Mouse (Mus musculus): ENCODE data around the gene Glcci1. TPM values are rescaled to one million over a fixed set of nuclear protein-coding genes. Genes with fewer than 3 reads are reported as not detected.

The Glcci1 gene
- 10.9 and 11.6 TPM in 2 replicates for polyA plus RNA-seq (2014; fragmentation: Nextera tagmentation; extraction: Ambion mirVana)

DNA sequence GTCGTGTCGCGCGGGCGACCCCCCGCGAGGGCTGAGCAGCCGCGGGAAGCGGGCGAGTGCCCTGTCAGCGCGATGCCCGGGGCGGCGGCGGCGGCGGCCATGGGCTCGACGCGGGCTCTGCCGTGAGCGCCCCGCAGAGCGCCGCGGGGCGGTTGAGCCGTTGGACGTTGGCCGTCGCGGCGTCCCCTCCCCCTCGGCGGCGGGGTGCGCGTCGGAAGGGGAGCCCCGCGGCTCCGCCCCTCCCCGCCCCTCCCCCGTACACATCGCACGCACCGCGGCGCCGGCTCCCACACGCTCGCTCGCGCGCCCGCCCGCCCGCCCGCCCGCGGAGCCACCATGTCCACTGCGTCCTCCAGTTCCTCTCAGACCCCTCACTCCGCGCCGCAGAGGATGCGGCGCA lies at the start of gene Glcci1:
TSS of gene Glcci1 (plus strand) at position 50 of the 400 bp plus-strand sequence.
- peak within 1 kb of the TSS; percentile 56 for H3K4me2 ChIP-seq (replicated peaks; ENCODE audit: low read depth, low read length)
- peak within 1 kb of the TSS; percentile 95 for H3K9ac ChIP-seq (replicated peaks; ENCODE audit: low read depth, low read length)
- no peaks in the 10 kb centered on the region for H3K9me3 ChIP-seq (ENCODE audit: control insufficient read depth, low read depth, low read length)
- H3K27me3 ChIP-seq (ENCODE audit: control insufficient read depth, insufficient read depth, low read length), result no peaks in the 10 kb centered on the region
- H3K4me3 ChIP-seq (ENCODE audit: low read depth, low read length), result peak within 1 kb of the TSS; percentile 86
- peaks cover 13% of the 10 kb centered on the region; the same call in 1 of the 2 replicates for H3K4me1 ChIP-seq (ENCODE audit: control insufficient read depth, insufficient read depth, low read length)
- H3K36me3 ChIP-seq (ENCODE audit: control insufficient read depth, insufficient read depth, low read length), result no peaks in the 10 kb centered on the region
- ATAC-seq (ENCODE audit: insufficient number of reproducible peaks, insufficient read depth, low FRiP score, low read depth), result peak; percentile 85
- WGBS, result 2% methylated on average over 10 of the region's 69 CpGs
- peak within 1 kb of the TSS; percentile 99 for H3K27ac ChIP-seq (ENCODE audit: low read length)

DNA sequence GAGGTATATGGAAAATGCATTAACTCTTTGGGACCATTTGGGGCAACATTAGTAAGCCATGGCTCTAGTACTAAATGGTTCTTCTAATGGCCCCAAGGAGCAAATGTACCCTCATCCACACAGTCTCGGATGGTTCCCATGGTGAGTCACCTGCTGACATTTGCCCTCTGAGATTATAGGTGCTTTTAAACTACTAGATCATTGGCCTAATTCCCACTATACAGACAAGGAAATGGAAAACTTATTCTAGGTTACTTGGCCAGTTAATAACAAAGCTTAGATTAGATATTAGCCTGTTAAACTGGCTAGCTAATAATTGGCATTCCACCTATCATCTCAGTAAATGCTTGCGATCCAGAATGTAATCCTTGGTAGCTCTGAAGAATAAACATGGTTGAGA lies 47.0 kb upstream of the Glcci1 start:
- no peak for ATAC-seq (ENCODE audit: insufficient number of reproducible peaks, insufficient read depth, low FRiP score, low read depth)
- H3K9me3 ChIP-seq (ENCODE audit: control insufficient read depth, low read depth, low read length), result no peaks in the 10 kb centered on the region
- H3K4me3 ChIP-seq (ENCODE audit: low read depth, low read length), result no peak overlapping the region
- no peak overlapping the region for H3K27ac ChIP-seq (ENCODE audit: low read length)
- no peaks in the 10 kb centered on the region for H3K36me3 ChIP-seq (ENCODE audit: control insufficient read depth, insufficient read depth, low read length)
- 75% methylated on average over 2 of the region's 2 CpGs for WGBS
- H3K9ac ChIP-seq (replicated peaks; ENCODE audit: low read depth, low read length), result no peak overlapping the region
- no peaks in the 10 kb centered on the region for H3K4me1 ChIP-seq (ENCODE audit: control insufficient read depth, insufficient read depth, low read length)
- no peak overlapping the region for H3K4me2 ChIP-seq (replicated peaks; ENCODE audit: low read depth, low read length)
- H3K27me3 ChIP-seq (ENCODE audit: control insufficient read depth, insufficient read depth, low read length), result no peaks in the 10 kb centered on the region

DNA sequence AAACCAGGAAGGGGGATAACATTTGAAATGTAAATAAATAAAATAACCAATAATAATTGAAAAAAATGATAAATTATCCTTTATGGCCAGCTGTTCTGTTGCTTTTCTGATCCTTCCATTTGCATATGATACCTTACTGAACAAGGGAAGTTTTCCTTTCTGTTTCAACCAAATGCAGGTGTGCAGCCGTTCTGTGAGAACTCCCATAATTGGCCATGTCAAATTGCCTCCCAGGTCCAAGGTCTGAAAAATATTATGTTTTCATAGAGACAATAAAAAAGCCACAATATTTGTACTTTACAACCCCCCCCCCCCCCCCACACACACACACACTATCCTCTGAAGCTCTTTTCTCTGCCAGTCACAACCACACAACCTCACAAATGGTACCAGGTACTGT lies 44.0 kb upstream of the Glcci1 start:
- Histone ChIP-seq H3K4me2 (replicated peaks; ENCODE audit: low read depth, low read length) (no peak overlapping the region), H3K4me1 (ENCODE audit: control insufficient read depth, insufficient read depth, low read length) (no peaks in the 10 kb centered on the region), H3K9me3 (ENCODE audit: control insufficient read depth, low read depth, low read length) (no peaks in the 10 kb centered on the region), H3K4me3 (ENCODE audit: low read depth, low read length) (no peak overlapping the region), H3K36me3 (ENCODE audit: control insufficient read depth, insufficient read depth, low read length) (no peaks in the 10 kb centered on the region), H3K9ac (replicated peaks; ENCODE audit: low read depth, low read length) (no peak overlapping the region), H3K27ac (ENCODE audit: low read length) (no peak overlapping the region), H3K27me3 (ENCODE audit: control insufficient read depth, insufficient read depth, low read length) (no peaks in the 10 kb centered on the region)
- 81% methylated on average over 1 of the region's 1 CpGs for WGBS
- ATAC-seq (ENCODE audit: insufficient number of reproducible peaks, insufficient read depth, low FRiP score, low read depth), result no peak

DNA sequence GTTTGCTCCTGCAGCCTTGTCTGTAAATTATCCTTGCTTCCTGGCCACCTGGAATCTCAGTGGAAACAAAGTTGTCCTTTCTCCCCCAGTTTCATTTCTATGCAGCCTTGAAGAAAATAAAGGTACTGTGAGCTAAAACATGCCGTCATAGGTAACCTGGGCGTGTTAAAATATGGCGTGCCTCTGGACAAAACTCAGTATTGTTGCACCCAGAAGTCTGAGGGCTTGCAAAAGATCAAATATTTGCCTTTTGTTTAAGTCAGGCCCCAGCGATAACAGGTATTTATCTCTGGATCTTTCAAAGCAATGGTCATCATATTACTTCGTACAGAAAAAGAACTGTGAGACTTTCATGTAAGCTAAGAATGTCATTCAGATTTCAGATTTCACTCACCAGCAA lies 43.4 kb upstream of the Glcci1 start:
- Histone ChIP-seq H3K27me3 (ENCODE audit: control insufficient read depth, insufficient read depth, low read length) (no peaks in the 10 kb centered on the region), H3K4me2 (replicated peaks; ENCODE audit: low read depth, low read length) (no peak overlapping the region), H3K9ac (replicated peaks; ENCODE audit: low read depth, low read length) (no peak overlapping the region), H3K36me3 (ENCODE audit: control insufficient read depth, insufficient read depth, low read length) (no peaks in the 10 kb centered on the region), H3K4me3 (ENCODE audit: low read depth, low read length) (no peak overlapping the region), H3K4me1 (ENCODE audit: control insufficient read depth, insufficient read depth, low read length) (no peaks in the 10 kb centered on the region), H3K27ac (ENCODE audit: low read length) (no peak overlapping the region), H3K9me3 (ENCODE audit: control insufficient read depth, low read depth, low read length) (no peaks in the 10 kb centered on the region)
- ATAC-seq (ENCODE audit: insufficient number of reproducible peaks, insufficient read depth, low FRiP score, low read depth), result peak; percentile 73
- 55% methylated on average over 5 of the region's 5 CpGs for WGBS

DNA sequence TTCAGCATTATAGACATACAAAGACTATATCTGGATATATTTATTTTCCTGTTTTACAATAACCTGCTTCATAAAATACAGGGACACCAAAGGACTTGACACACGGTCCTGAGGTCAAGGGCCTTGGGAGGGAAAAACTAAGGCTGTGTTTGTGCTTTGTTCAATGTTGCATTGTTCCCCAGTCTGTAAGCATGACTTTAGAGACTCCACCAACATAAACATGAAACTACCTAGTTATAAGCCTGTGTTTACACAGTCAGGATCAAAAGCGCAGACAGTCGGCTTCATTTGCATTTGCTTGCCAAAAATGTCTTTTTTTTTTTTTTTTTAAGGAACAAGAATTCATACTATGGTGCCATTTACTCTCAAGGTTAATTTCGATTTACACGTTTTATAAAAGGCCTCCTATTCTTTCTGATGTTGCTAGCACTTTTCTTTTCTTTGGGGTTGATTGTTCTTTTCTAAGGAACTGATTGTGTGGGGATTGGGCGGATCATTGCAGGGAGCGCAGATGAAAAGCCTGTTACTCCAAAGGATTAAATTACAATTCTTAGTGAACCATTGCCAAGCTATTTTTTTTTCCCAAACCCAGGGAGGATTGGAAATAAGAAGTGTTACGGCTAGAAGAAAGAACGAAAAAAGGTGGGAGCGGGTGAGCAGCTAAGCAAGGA lies 41.6 kb upstream of the Glcci1 start:
- no peaks in the 10 kb centered on the region for H3K4me1 ChIP-seq (ENCODE audit: control insufficient read depth, insufficient read depth, low read length)
- H3K4me3 ChIP-seq (ENCODE audit: low read depth, low read length), result no peak overlapping the region
- no peak overlapping the region for H3K27ac ChIP-seq (ENCODE audit: low read length)
- no peak overlapping the region for H3K4me2 ChIP-seq (replicated peaks; ENCODE audit: low read depth, low read length)
- no peaks in the 10 kb centered on the region for H3K36me3 ChIP-seq (ENCODE audit: control insufficient read depth, insufficient read depth, low read length)
- ATAC-seq (ENCODE audit: insufficient number of reproducible peaks, insufficient read depth, low FRiP score, low read depth), result no peak
- no peaks in the 10 kb centered on the region for H3K9me3 ChIP-seq (ENCODE audit: control insufficient read depth, low read depth, low read length)
- H3K27me3 ChIP-seq (ENCODE audit: control insufficient read depth, insufficient read depth, low read length), result no peaks in the 10 kb centered on the region
- no peak overlapping the region for H3K9ac ChIP-seq (replicated peaks; ENCODE audit: low read depth, low read length)
- 71% methylated on average over 10 of the region's 10 CpGs for WGBS

DNA sequence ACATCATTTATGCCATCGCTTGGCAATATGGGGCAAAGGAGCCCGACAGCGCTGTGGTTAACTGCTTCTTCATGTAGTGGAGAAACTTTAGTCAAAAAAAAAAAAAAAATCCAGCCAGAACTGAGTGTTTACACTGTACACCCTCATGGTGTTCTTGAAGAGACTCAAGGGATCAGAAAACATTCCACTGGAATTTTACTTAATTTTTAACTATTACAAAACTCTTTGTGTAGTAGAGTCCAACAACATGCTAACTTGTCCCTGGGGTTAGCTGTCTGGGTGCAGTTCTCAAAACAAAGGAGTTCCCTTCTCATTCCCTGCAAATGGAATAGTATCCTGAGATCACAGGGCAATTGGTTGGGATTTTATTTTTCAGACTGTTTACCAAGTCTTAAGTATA lies 39.5 kb upstream of the Glcci1 start:
- no peak overlapping the region for H3K27ac ChIP-seq (ENCODE audit: low read length)
- H3K9ac ChIP-seq (replicated peaks; ENCODE audit: low read depth, low read length), result no peak overlapping the region
- no peak overlapping the region for H3K4me2 ChIP-seq (replicated peaks; ENCODE audit: low read depth, low read length)
- no peak for ATAC-seq (ENCODE audit: insufficient number of reproducible peaks, insufficient read depth, low FRiP score, low read depth)
- H3K4me1 ChIP-seq (ENCODE audit: control insufficient read depth, insufficient read depth, low read length), result peaks cover 10% of the 10 kb centered on the region
- no peaks in the 10 kb centered on the region for H3K36me3 ChIP-seq (ENCODE audit: control insufficient read depth, insufficient read depth, low read length)
- 97% methylated on average over 3 of the region's 3 CpGs for WGBS
- H3K4me3 ChIP-seq (ENCODE audit: low read depth, low read length), result no peak overlapping the region
- no peaks in the 10 kb centered on the region for H3K9me3 ChIP-seq (ENCODE audit: control insufficient read depth, low read depth, low read length)
- H3K27me3 ChIP-seq (ENCODE audit: control insufficient read depth, insufficient read depth, low read length), result no peaks in the 10 kb centered on the region

DNA sequence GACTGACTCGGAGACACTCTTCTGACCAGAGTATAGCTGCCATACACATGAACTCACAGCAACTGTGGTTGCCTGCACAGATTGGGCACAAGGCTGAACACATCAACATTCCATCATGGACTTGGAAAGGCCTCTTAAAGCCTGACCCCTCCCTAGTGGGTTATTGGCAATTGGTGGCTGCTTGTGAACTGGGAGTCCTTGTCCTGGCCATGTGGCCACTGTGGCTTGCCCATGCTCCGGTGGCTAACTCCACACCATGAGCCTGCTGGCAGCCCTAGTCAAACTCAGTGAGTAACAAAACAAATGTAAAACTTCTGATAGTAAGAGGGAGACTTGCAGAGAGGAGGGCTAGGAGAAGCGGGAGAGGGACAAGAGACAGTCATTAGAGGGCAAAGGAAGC lies 37.3 kb upstream of the Glcci1 start:
- peaks cover 10% of the 10 kb centered on the region for H3K4me1 ChIP-seq (ENCODE audit: control insufficient read depth, insufficient read depth, low read length)
- WGBS, result 89% methylated on average over 3 of the region's 3 CpGs
- no peaks in the 10 kb centered on the region for H3K27me3 ChIP-seq (ENCODE audit: control insufficient read depth, insufficient read depth, low read length)
- H3K9ac ChIP-seq (replicated peaks; ENCODE audit: low read depth, low read length), result no peak overlapping the region
- H3K4me2 ChIP-seq (replicated peaks; ENCODE audit: low read depth, low read length), result no peak overlapping the region
- no peak overlapping the region for H3K4me3 ChIP-seq (ENCODE audit: low read depth, low read length)
- H3K27ac ChIP-seq (ENCODE audit: low read length), result no peak overlapping the region
- ATAC-seq (ENCODE audit: insufficient number of reproducible peaks, insufficient read depth, low FRiP score, low read depth), result no peak
- H3K9me3 ChIP-seq (ENCODE audit: control insufficient read depth, low read depth, low read length), result no peaks in the 10 kb centered on the region
- no peaks in the 10 kb centered on the region for H3K36me3 ChIP-seq (ENCODE audit: control insufficient read depth, insufficient read depth, low read length)

DNA sequence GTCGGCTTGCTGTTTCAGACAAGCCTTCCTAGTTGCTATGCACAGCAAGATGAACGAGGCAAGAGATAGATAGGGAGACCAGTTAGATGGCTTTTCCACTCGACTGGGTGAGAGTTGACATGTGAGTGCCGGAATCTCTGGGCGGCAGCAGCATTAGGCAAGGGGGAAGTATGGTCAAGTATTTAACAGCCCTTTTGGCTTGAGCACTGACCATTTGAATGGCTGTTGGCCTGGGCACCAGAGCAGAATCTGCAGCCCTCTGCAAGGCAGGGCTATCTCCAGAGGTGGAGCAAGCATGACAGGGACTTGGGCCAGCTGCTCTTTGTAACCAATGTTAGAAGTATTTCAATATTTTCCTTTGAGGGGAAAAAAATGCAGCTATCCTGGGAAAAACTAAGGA lies 36.5 kb upstream of the Glcci1 start:
- Histone ChIP-seq H3K27ac (ENCODE audit: low read length) (no peak overlapping the region), H3K9ac (replicated peaks; ENCODE audit: low read depth, low read length) (no peak overlapping the region), H3K4me2 (replicated peaks; ENCODE audit: low read depth, low read length) (no peak overlapping the region), H3K36me3 (ENCODE audit: control insufficient read depth, insufficient read depth, low read length) (no peaks in the 10 kb centered on the region), H3K27me3 (ENCODE audit: control insufficient read depth, insufficient read depth, low read length) (no peaks in the 10 kb centered on the region), H3K4me1 (ENCODE audit: control insufficient read depth, insufficient read depth, low read length) (peaks cover 10% of the 10 kb centered on the region), H3K4me3 (ENCODE audit: low read depth, low read length) (no peak overlapping the region), H3K9me3 (ENCODE audit: control insufficient read depth, low read depth, low read length) (no peaks in the 10 kb centered on the region)
- 39% methylated on average over 5 of the region's 5 CpGs for WGBS
- no peak for ATAC-seq (ENCODE audit: insufficient number of reproducible peaks, insufficient read depth, low FRiP score, low read depth)

DNA sequence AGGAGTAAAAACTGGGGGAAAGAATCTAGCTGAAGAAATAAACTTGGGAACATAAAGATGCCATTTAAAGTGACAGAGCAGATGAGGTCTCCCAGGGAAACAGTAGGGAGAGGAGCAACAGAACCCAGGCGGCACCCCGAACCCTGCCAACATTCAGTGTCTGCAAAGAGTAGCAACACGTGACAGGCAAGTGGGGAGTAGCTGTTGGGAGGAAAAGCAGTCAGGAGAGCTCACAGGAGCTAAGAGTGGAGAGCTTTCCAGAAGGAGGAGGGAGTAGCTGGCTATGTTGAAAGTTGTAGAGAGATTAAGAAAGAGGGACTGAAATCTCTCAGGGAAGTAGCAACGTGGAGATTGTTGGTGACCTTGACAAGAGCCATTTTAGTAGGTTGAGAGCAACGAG lies 35.9 kb upstream of the Glcci1 start:
- Histone ChIP-seq H3K27ac (ENCODE audit: low read length) (no peak overlapping the region), H3K4me3 (ENCODE audit: low read depth, low read length) (no peak overlapping the region), H3K4me2 (replicated peaks; ENCODE audit: low read depth, low read length) (no peak overlapping the region), H3K36me3 (ENCODE audit: control insufficient read depth, insufficient read depth, low read length) (no peaks in the 10 kb centered on the region), H3K9ac (replicated peaks; ENCODE audit: low read depth, low read length) (no peak overlapping the region), H3K27me3 (ENCODE audit: control insufficient read depth, insufficient read depth, low read length) (no peaks in the 10 kb centered on the region), H3K4me1 (ENCODE audit: control insufficient read depth, insufficient read depth, low read length) (peaks cover 10% of the 10 kb centered on the region), H3K9me3 (ENCODE audit: control insufficient read depth, low read depth, low read length) (no peaks in the 10 kb centered on the region)
- no peak for ATAC-seq (ENCODE audit: insufficient number of reproducible peaks, insufficient read depth, low FRiP score, low read depth)
- WGBS, result 54% methylated on average over 5 of the region's 5 CpGs
